Mouse (Mus musculus) forelimb bud, embryonic 11.5 days (tissue): Measurements from ENCODE around the gene Fer1l5.

ENCODE experiments used
- DNase-seq: peaks from one replicate; pipeline ENCODE4 v3.0.0-alpha.2; 2012; ENCODE audit warnings: low read depth, low spot score

The Fer1l5 gene

GRCm38 (mm10) chr1:36371934-36372845 lies at the start of gene Fer1l5:
Fer1l5 (plus strand) TSS chr1:36372291.
- DNase-seq = no peak

GRCm38 (mm10) chr1:36323076-36323475 lies 49.0 kb upstream of the Fer1l5 start:
- DNase-seq = no peak

GRCm38 (mm10) chr1:36323746-36324448 lies 48.2 kb upstream of the Fer1l5 start:
- peak; percentile 46 for DNase-seq

- no peak for DNase-seq
These were observed 46.2 kb upstream of the Fer1l5 start for GRCm38 (mm10) chr1:36325900-36326321.

- no peak for DNase-seq
These were observed 45.3 kb upstream of the Fer1l5 start for GRCm38 (mm10) chr1:36326815-36327214.

DNA sequence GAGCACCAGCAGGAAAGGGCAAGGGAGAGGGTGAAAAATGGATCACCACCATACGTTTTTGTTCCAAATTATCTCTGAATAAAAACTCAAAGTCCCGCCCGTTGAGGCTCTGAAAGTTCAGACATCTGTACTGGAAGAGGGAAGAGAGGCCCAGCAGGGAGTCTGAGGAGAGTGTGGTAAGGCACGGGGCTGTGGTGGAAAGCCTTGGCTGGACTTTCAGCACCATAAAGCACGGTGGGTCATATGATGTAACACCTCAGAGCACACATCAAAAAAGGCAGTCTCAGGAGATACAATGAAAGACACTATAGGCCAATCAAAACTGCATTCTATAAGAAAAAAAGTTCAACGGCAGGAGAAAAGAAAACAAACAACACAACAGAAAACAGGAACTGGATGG lies 40.3 kb upstream of the Fer1l5 start:
- no peak for DNase-seq

DNA sequence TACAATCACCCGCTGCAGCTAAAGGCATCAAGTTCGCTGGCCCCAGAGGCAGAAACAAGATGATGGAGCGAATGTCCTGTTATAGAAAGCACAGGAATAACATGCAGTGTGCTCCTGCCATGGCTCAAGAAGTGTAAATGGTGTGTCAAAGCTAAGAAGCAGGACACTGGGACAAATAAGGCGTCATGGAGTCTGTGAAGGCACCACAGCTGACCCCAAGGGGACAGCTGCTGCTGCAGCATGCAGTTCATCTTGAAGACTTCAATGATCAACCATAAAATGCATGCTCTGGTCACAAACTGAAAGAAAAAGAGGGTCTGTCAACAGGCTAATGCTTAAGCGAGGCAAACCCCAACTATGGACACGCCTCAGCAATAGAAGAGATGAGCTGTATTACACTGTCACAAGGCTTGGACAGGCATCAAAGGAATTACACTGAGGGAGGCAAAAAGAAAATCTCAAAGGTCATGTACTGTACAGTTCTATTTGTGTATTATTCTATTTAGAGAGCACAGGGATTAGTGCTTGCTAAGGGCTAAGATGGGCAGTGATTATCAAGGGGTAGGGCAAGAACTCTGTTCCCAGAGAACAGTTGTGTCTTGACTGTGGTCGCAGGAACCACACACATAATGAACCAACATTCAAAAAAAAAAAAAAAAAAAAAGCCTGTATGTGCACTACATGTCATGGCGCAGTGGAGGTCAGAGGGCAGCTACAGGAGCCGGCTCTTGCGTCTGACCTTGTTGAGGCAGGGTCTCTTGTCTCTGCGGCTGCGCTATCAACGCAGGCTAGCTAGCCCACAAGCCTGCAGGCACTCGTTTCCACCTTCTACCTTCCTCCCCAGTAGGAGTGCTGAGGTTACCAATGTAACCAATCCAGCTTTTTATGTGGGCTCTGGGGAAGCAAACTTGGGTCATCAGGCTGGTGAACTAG lies 38.9 kb upstream of the Fer1l5 start:
- no peak for DNase-seq

GRCm38 (mm10) chr1:36342547-36342946 lies 29.5 kb upstream of the Fer1l5 start:
- DNase-seq = no peak

- no peak for DNase-seq
These were observed 19.7 kb upstream of the Fer1l5 start for GRCm38 (mm10) chr1:36352351-36352750.

DNA sequence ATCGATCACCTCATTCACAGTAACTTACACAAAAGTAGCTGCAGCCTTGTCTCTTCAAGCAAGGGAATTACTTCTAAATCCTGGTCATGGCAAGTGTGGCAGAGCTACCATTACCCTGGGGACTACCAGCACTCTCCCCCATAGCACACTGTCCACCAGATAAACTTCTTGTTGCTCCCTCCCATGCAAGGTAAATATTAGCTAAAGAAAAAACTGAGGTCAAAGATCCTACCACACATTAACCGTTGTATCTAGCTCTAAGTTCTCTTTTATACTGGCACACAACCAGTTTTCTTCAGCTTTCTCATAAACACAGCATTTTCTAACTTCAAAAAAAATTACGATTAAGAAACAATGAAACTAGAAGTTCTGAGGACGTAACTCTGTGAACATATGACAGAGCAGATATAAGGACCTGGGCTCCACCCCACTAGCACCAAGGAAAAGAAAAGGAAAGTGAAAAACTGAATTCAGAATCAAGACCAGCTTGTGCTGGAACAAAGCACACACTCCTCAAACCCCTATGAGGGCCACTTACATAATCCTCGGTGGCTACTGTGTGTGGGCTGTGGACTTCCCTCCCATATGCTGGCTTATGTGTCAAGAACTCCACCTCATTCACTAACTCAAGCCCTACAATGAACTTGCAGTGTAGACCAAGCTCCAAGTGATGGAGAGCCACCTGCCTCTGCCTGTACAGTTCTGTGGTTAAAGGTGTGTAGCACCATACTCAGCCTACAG lies 15.0 kb upstream of the Fer1l5 start:
- DNase-seq = no peak

DNA sequence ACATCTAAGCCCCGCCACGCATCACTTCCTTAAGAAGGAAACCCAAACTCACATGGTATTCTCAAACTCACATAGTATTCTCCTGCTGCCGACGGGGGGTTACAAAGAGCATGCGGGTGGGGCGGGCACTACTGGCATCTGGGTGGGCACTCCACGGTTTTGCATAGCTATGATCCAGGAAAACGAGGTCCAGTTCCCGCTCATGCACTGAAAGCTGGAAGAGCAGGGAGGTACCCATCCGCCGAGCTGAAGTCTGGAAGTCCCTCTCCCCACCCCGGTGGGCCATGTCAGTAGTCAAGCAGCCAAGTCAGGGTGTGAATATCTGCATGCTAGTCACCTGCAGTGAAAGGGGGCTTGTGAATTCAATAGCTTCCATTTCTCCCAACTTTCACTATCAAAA lies 4.4 kb upstream of the Fer1l5 start:
- DNase-seq = no peak

- peak; percentile 19 for DNase-seq
These were observed 3.8 kb upstream of the Fer1l5 start for GRCm38 (mm10) chr1:36368112-36368968.

DNA sequence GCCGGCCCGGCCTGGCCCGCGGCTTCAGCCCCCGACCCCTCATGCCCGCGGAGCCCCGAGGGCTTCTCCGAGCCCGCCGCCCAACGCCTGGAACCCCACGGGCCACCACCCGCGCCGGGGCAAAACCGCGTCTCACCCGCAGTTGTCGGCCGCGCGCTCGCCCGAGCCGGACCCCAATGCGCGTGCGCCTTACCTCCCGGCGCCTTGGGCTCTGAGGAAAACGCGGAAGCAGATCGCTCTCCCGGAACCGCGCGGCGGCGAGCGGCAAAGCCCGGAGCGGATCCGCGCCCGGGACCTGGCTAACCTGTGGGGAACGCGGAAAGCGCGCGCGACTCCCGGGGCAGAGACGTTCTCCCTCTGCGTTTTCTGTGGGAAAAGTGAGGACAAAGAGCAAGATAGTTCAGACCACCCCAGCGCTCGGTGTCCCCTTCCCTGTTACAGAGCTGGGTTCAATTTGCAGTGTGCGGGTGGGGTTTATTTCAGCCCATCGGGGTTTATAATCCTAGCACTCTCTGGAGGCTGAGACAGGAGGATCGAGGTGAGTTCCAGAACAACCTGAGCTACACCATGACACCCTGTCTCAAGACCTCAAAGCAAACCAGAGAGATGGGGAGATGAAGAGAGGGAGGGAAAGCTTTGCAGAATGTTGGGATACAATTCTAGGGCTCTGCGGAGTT lies 3.0 kb upstream of the Fer1l5 start, which contains the start of gene Kansl3:
Kansl3 (minus strand) TSS at position 213 of the 677 bp plus-strand sequence.
- peak; percentile 92 for DNase-seq

DNA sequence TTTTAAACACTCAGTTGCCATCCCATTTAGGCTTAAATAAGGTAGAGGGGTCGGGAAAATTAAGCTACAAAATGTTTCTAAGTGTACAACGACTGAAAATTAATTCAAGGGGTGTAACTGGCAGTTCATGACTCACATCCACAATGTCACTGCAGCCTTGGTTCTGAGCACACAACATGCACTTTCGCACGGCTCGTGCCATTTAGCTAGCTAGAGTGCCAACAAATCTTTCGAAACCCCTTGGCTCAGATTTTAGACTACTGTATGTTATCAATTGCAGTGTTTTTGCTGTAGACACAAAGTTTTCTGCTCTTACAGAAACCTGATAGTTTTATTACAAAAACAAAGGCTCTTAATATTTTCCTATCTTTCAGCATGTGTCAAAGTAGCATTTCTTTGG lies 1.2 kb upstream of the Fer1l5 start:
- DNase-seq = no peak

DNA sequence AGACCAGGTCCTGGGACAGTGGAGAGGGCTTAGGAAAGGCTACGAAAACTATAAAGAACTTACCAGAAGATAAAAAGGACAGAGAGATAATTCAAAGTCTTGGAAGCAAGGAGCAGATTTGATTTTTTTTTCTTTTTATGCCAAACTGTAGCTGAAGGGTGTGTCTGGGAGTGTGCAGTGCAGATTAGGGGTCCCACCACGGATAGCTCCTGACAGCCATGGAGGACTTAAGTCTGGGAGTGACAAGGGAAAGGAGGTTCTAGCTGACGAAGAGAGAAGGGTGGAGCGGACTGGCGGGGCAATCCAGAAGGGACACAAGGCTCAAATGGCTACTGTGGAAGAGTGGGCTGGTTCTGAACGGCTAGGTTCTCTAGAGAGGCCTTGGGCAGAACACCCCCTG lies 6.8 kb downstream of the Fer1l5 start:
- no peak for DNase-seq

GRCm38 (mm10) chr1:36379582-36379981 lies 7.5 kb downstream of the Fer1l5 start:
- no peak for DNase-seq

DNA sequence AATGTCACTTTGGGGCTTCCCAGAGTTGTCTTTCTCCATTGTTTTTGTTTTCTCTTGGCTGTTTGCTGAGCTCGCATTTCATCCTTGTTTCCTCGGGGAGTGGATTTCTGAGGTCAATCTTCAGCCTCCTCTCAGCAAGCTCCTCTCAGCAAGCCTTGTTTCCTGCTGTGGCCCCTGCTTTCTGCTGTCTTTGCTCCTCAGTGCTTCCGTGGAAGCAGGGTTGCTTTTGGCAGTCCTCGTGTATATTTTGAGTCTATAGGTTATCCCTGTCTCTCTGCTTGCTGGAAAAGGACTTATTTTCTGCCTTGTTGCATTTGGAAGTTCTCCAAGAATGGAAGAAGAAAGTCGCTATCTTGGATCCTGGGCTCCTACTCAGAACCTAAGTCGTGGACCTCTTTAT lies 24.9 kb downstream of the Fer1l5 start:
- no peak for DNase-seq

DNA sequence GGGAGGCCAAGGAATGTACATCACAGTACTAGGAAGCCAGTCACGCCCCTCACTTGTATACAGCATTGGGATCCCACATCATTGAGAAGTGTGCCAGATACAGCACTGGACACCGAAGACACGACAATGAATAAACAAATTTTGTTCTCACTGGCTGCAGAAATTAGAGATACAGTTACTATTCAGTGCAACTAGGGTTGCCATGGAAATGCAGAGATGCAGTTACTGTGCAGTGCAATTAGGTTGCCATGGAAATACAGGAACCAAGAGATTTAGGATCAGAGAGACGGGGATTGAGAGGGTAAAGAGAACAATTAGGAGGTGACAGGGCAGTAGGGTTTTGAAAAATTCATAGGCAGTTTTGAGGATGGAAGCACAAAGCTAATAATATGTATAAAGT lies 29.4 kb downstream of the Fer1l5 start:
- peak; percentile 2 for DNase-seq

- no peak for DNase-seq
These were observed 32.4 kb downstream of the Fer1l5 start for GRCm38 (mm10) chr1:36404531-36404930.
